ENCODE assay signal across 13 mouse cellular contexts in the genomic region with DNA sequence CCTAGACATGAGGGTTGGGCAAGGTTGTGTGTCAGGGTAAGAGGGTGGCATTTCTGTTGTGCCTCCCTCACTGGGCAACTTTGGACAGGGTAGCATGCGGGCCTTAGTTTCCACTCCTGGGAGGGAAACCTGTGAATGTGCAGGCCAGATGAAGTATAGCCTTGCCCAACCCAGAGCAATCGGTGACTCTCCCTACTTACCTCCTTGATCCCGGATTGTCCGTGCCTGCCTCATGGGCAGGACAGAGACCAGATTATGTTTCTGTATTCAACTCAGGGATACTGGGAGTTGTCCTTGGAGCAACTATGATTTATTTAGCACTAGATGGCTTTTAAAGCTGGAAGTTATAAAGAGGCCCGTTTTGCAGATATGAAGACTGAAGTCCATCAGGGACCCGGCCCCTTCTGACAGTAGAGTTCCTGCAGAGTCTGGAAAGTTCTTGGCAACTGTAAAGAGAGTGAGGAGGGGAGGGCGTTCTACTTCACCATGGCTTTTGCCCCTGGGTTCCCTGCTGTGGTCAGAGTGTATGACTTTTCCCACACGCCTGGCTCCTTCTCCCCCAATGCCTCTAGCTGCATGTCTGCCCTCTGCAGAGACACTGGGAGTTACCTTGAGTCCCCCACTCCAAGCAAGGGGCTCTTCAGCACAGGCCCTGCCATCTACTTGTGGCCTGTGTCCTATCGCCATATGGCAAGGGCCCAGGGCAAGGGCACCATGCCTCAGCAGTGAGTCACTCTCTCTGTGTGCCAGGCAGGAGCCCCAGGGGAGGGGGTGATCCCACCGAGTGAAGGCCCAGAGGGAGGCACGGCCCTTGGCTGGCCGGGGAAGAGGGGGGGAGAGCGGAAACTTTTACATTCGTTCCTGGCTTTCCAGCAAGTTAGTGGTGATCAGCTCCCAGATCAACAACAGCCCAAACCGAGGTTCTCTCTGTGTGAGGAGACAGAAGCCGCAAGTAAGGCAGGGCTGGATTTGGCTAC.
DNase-seq lines count a peak whose midpoint lies in the region; ATAC-seq and TF ChIP-seq lines count a peak whose summit lies in the region.
"Had no signal": no experiment of that assay in that cellular context is flagged by ENCODE, and none has a peak within 500 bp of the region (broad histone marks: within the 10 kb centered on the region; RNA-seq: fewer than 3 reads in every experiment).

No protein-coding gene starts in this region.

- H3K9ac ChIP-seq in liver, postnatal 0 days (replicated peaks) = no peak overlapping the region
- H3K9ac ChIP-seq in liver, embryonic 11.5 days (ENCODE audit: low read depth, low read length) = no peak overlapping the region
- no peak overlapping the region for H3K9ac ChIP-seq in forebrain, embryonic 15.5 days (replicated peaks)
- H3K9ac ChIP-seq: lung, embryonic 14.5 days; neural tube, embryonic 13.5 days had no signal

- no peak overlapping the region for H3K4me3 ChIP-seq in liver, postnatal 0 days (ENCODE audit: low read depth, low read length)
- H3K4me3 ChIP-seq in liver, embryonic 11.5 days (ENCODE audit: low read depth, low read length) = no peak overlapping the region
- no peak overlapping the region for H3K4me3 ChIP-seq in myocyte
- no peak overlapping the region for H3K4me3 ChIP-seq in forebrain, embryonic 15.5 days
- H3K4me3 ChIP-seq: neural tube, embryonic 13.5 days had no signal

- no peaks in the 10 kb centered on the region for H3K9me3 ChIP-seq in liver, postnatal 0 days (ENCODE audit: low read length)
- no peaks in the 10 kb centered on the region for H3K9me3 ChIP-seq in liver, embryonic 11.5 days (ENCODE audit: control insufficient read depth, low read length)
- H3K9me3 ChIP-seq in forebrain, embryonic 15.5 days = no peaks in the 10 kb centered on the region
- H3K9me3 ChIP-seq: neural tube, embryonic 13.5 days had no signal

- H3K27ac ChIP-seq in liver, postnatal 0 days (ENCODE audit: low read depth) = 0 out of 2 replicates have a peak overlapping the region, but pooled peaks have one; percentile 3
- no peak overlapping the region for H3K27ac ChIP-seq in liver, embryonic 11.5 days (ENCODE audit: low read depth, low read length)
- no peak overlapping the region for H3K27ac ChIP-seq in forebrain, embryonic 15.5 days (replicated peaks)
- H3K27ac ChIP-seq: neural tube, embryonic 13.5 days had no signal

- WGBS in liver, postnatal 0 days (ENCODE audit: insufficient replicate concordance) = 85% methylated on average over 16 of the region's 16 CpGs
- WGBS in liver, embryonic 11.5 days = 91% methylated on average over 16 of the region's 16 CpGs
- 91% methylated on average over 16 of the region's 16 CpGs for WGBS in forebrain, embryonic 15.5 days

- ATAC-seq in liver, postnatal 0 days = no peak
- no peak for ATAC-seq in liver, embryonic 11.5 days (replicated peaks; ENCODE audit: low FRiP score)
- ATAC-seq in forebrain, embryonic 15.5 days (replicated peaks) = no peak

- no peak for TF ChIP-seq POLR2A in myocyte (IDR thresholded peaks at IDR 0.05; ENCODE audit: insufficient read length, low read depth)

- peaks cover 57% of the 10 kb centered on the region for H3K4me1 ChIP-seq in liver, postnatal 0 days (ENCODE audit: insufficient read depth)
- peaks cover 57% of the 10 kb centered on the region for H3K4me1 ChIP-seq in liver, embryonic 11.5 days (replicated peaks; ENCODE audit: control insufficient read depth, insufficient read depth, low read length)
- H3K4me1 ChIP-seq in forebrain, embryonic 15.5 days = peaks cover 15% of the 10 kb centered on the region

- peak; percentile 41 to 50 for DNase-seq in heart, postnatal 14 days
- DNase-seq in heart, adult 9 months (ENCODE audit: low spot score in 2 of 2) = no peak
- DNase-seq in liver, postnatal 0 days = no peak
- no peak for DNase-seq in liver, embryonic 11.5 days (ENCODE audit: low spot score)
- DNase-seq in adrenal gland, postnatal 10 days = peak; percentile 86
- DNase-seq in frontal cortex, postnatal 36 days (ENCODE audit: low spot score in 2 of 2) = no peak
- DNase-seq: cerebellum, adult 8-10 months; lung, embryonic 14.5 days; right cerebral cortex, adult 18-20 months; thymus, postnatal 4 days had no signal

- H3K4me2 ChIP-seq in liver, postnatal 0 days (ENCODE audit: low read depth, low read length) = no peak overlapping the region
- H3K4me2 ChIP-seq in liver, embryonic 11.5 days = no peak overlapping the region
- peak overlapping the region; percentile 46 for H3K4me2 ChIP-seq in myocyte (ENCODE audit: low read depth)
- H3K4me2 ChIP-seq in forebrain, embryonic 15.5 days (replicated peaks) = no peak overlapping the region
- H3K4me2 ChIP-seq: lung, embryonic 14.5 days; neural tube, embryonic 13.5 days had no signal

- no peaks in the 10 kb centered on the region for H3K27me3 ChIP-seq in liver, postnatal 0 days (ENCODE audit: insufficient read depth, low read length)
- no peaks in the 10 kb centered on the region for H3K27me3 ChIP-seq in liver, embryonic 11.5 days (replicated peaks; ENCODE audit: control insufficient read depth, insufficient read depth, low read length)
- H3K27me3 ChIP-seq in myocyte (ENCODE audit: control insufficient read depth, insufficient read depth, insufficient read length) = no peaks in the 10 kb centered on the region
- H3K27me3 ChIP-seq in forebrain, embryonic 15.5 days = no peaks in the 10 kb centered on the region
- H3K27me3 ChIP-seq: neural tube, embryonic 13.5 days had no signal

- intact Hi-C loops in heart, postnatal 14 days (cut with DNase I) = no loop called here

- peaks cover 2% of the 10 kb centered on the region for H3K36me3 ChIP-seq in liver, postnatal 0 days (replicated peaks; ENCODE audit: insufficient read depth, low read length)
- no peaks in the 10 kb centered on the region for H3K36me3 ChIP-seq in liver, embryonic 11.5 days (ENCODE audit: control insufficient read depth, insufficient read depth, low read length)
- H3K36me3 ChIP-seq in myocyte (ENCODE audit: control insufficient read depth, insufficient read depth) = no peaks in the 10 kb centered on the region
- no peaks in the 10 kb centered on the region for H3K36me3 ChIP-seq in forebrain, embryonic 15.5 days
- H3K36me3 ChIP-seq: neural tube, embryonic 13.5 days had no signal

- peaks cover 23% of the 10 kb centered on the region for H3K79me2 ChIP-seq in myocyte (ENCODE audit: control insufficient read depth, insufficient read depth)

- no peak for TF ChIP-seq EP300 in liver, postnatal 0 days (IDR thresholded peaks at IDR 0.05; ENCODE audit: low read depth)

- no peak for TF ChIP-seq CTCF in liver, postnatal 0 days (IDR thresholded peaks at IDR 0.05; ENCODE audit: low read depth)

- H3ac ChIP-seq in myocyte (ENCODE audit: control insufficient read depth, insufficient read length) = no peak overlapping the region

TF ChIP-seq in myocyte, 11 proteins besides CTCF, POLR2A, EP300 and RAD21:
- TF ChIP-seq TCF3 (IDR thresholded peaks at IDR 0.05; ENCODE audit: insufficient read length, low read depth) = no peak
- no peak for TF ChIP-seq TCF12 (IDR thresholded peaks at IDR 0.05; ENCODE audit: insufficient read depth, poor library complexity, severe bottlenecking)
- peak in 1 of 3 experiments; percentile 53 for TF ChIP-seq MYOD1 (IDR thresholded peaks at IDR 0.05; ENCODE audit: control insufficient read depth in 1 of 3, insufficient read length in 2 of 3, low read depth in 2 of 3)
- TF ChIP-seq POLR2AphosphoS2 (IDR thresholded peaks at IDR 0.05; ENCODE audit: insufficient read length, low read depth) = no peak
- no peak for TF ChIP-seq MAX (IDR thresholded peaks at IDR 0.05; ENCODE audit: low read depth)
- no peak for TF ChIP-seq SRF (IDR thresholded peaks at IDR 0.05; ENCODE audit: control insufficient read depth, insufficient read length, low read depth)
- peak in 1 of 3 experiments; percentile 24 for TF ChIP-seq MYOG (IDR thresholded peaks at IDR 0.05; ENCODE audit: control insufficient read depth in 1 of 3, insufficient read depth in 1 of 3, insufficient read length in 2 of 3, low read depth in 2 of 3)
- no peak for TF ChIP-seq CEBPB (IDR thresholded peaks at IDR 0.05; ENCODE audit: insufficient read depth, poor library complexity, severe bottlenecking)
- TF ChIP-seq E2F4 (IDR thresholded peaks at IDR 0.05; ENCODE audit: insufficient read depth) = no peak

Comparison
In these comparisons a context has a peak if more than half of its experiments do, and no peak if none do; other contexts are left out.
1. DNase-seq: peak in heart, postnatal 14 days (2 of 2) and adrenal gland, postnatal 10 days (single experiment); none in heart, adult 9 months (0 of 2), liver, postnatal 0 days (single experiment), liver, embryonic 11.5 days (single experiment) and frontal cortex, postnatal 36 days (0 of 2).